Mouse (Mus musculus) C2C12 (cell line): ENCODE results near the gene Eef1akmt3. TPM values are rescaled to one million over a fixed set of nuclear protein-coding genes. Genes with fewer than 3 reads are reported as not detected.

Source experiments
- H3K27me3 ChIP-seq: one replicate; pipeline ENCODE4 v1.6.1; 2011; ENCODE audit not compliant: control insufficient read depth, insufficient read depth, insufficient read length
- H3K36me3 ChIP-seq: one replicate; pipeline ENCODE4 v1.6.1; 2011; ENCODE audit not compliant: control insufficient read depth, insufficient read depth
- H3K4me3 ChIP-seq: one replicate; pipeline ENCODE4 v1.5.1; 2011; ENCODE audit warnings: mild to moderate bottlenecking, control low read depth; ENCODE audit not compliant: poor library complexity, insufficient read depth, severe bottlenecking
- H3K79me2 ChIP-seq: one replicate; pipeline ENCODE4 v1.6.1; 2011; ENCODE audit not compliant: control insufficient read depth, insufficient read depth
- H3K79me3 ChIP-seq: one replicate; pipeline ENCODE4 v1.6.1; 2011; ENCODE audit warnings: low read depth, control low read depth
- H3ac ChIP-seq: one replicate; pipeline ENCODE3; 2011; ENCODE audit warnings: low read depth; ENCODE audit not compliant: control insufficient read depth, insufficient read length
- CEBPB ChIP-seq: IDR thresholded peaks from one replicate; pipeline ENCODE4 v1.6.1; 2011; ENCODE audit warnings: low read depth, mild to moderate bottlenecking, control low read depth, moderate library complexity
- CTCF ChIP-seq: IDR thresholded peaks from one replicate; pipeline ENCODE4 v1.5.1; 2011; ENCODE audit not compliant: control insufficient read depth, insufficient read depth, insufficient read length
- FOSL1 ChIP-seq: IDR thresholded peaks from one replicate; pipeline ENCODE4 v1.8.0; 2011; ENCODE audit warnings: mild to moderate bottlenecking, low read length; ENCODE audit not compliant: poor library complexity, insufficient read depth, severe bottlenecking
- MAX ChIP-seq: IDR thresholded peaks from one replicate; pipeline ENCODE4 v1.6.1; 2011; ENCODE audit warnings: mild to moderate bottlenecking, control low read depth
- MYOD1 ChIP-seq: IDR thresholded peaks from one replicate; pipeline ENCODE4 v1.6.1; 2011; ENCODE audit warnings: low read depth; ENCODE audit not compliant: control insufficient read depth, insufficient read length
- MYOG ChIP-seq: IDR thresholded peaks from one replicate; pipeline ENCODE4 v1.6.1; 2011; ENCODE audit not compliant: control insufficient read depth, insufficient read length; ENCODE audit errors: extremely low read depth
- USF1 ChIP-seq: IDR thresholded peaks from one replicate; pipeline ENCODE4 v1.6.1; 2011; ENCODE audit warnings: low read depth, mild to moderate bottlenecking, control low read depth, moderate library complexity
- long read RNA-seq, 2 experiments: library from polyadenylated mRNA; unstranded; transcript quantifications; one replicate each; pipeline ENCODE4 v2.0.0; 2019 to 2020
- polyA plus RNA-seq: library from polyadenylated mRNA; unstranded; fragments of >200 nt; fragmentation: generic; extraction: Trizol; gene quantifications from one replicate; pipeline ENCODE4 v1.2.1, GENCODE M21; 2012; ENCODE audit warnings: missing spikeins

The Eef1akmt3 gene
- 0.22 TPM for polyA plus RNA-seq
- long read RNA-seq, experiment 1 = 0 reads
- long read RNA-seq, experiment 2 = 0 reads

- Histone ChIP-seq H3K27me3 (no peaks in the 10 kb centered on the region), H3ac (peak within 1 kb of the TSS; percentile 100), H3K36me3 (peaks cover 27% of the 10 kb centered on the region), H3K4me3 (peak within 1 kb of the TSS; percentile 71), H3K79me3 (peaks cover 2% of the 10 kb centered on the region), H3K79me2 (peaks cover 21% of the 10 kb centered on the region)
- TF ChIP-seq MAX (no peak), CEBPB (no peak), MYOD1 (no peak), FOSL1 (no peak), MYOG (no peak), CTCF (no peak), USF1 (no peak)
Observed at GRCm38 (mm10) chr10:127041274-127041766, at the start of gene Eef1akmt3, which contains the start of gene Mettl1. Gene Eef1akmt3 (minus strand): TSS chr10:127041513. Gene Mettl1 (plus strand): TSS chr10:127041414.

- no peaks in the 10 kb centered on the region for H3K79me3 ChIP-seq
- no peaks in the 10 kb centered on the region for H3K36me3 ChIP-seq
- peak overlapping the region; percentile 42 for H3ac ChIP-seq
- no peaks in the 10 kb centered on the region for H3K79me2 ChIP-seq
- TF ChIP-seq FOSL1 (no peak), MAX (peak; percentile 83), MYOD1 (peak; percentile 34), CTCF (no peak), CEBPB (no peak)
- H3K27me3 ChIP-seq = no peaks in the 10 kb centered on the region
- H3K4me3 ChIP-seq = peak overlapping the region; percentile 6
Observed at GRCm38 (mm10) chr10:127090560-127091411, 49.5 kb upstream of the Eef1akmt3 start.

GRCm38 (mm10) chr10:127085633-127086032 is 44.3 kb upstream of the Eef1akmt3 start:
- TF ChIP-seq CEBPB = no peak
- no peak for TF ChIP-seq USF1
- TF ChIP-seq MAX = no peak
- TF ChIP-seq MYOG = no peak
- TF ChIP-seq MYOD1 = no peak
- no peak for TF ChIP-seq FOSL1
- TF ChIP-seq CTCF = no peak
- no peak overlapping the region for H3K4me3 ChIP-seq

GRCm38 (mm10) chr10:127085052-127085451 is 43.7 kb upstream of the Eef1akmt3 start:
- TF ChIP-seq MAX (no peak), MYOG (no peak), FOSL1 (no peak)
- H3ac ChIP-seq = no peak overlapping the region
- no peaks in the 10 kb centered on the region for H3K79me3 ChIP-seq
- no peaks in the 10 kb centered on the region for H3K79me2 ChIP-seq
- no peak overlapping the region for H3K4me3 ChIP-seq
- H3K27me3 ChIP-seq = peaks cover 3% of the 10 kb centered on the region
- H3K36me3 ChIP-seq = no peaks in the 10 kb centered on the region

More at GRCm38 (mm10) chr10:127085633-127086032, 44.3 kb upstream of the Eef1akmt3 start:
- Histone ChIP-seq H3K36me3 (no peaks in the 10 kb centered on the region), H3K27me3 (no peaks in the 10 kb centered on the region), H3K79me2 (no peaks in the 10 kb centered on the region), H3K79me3 (no peaks in the 10 kb centered on the region), H3ac (no peak overlapping the region)

GRCm38 (mm10) chr10:127083915-127084306 is 42.6 kb upstream of the Eef1akmt3 start:
- Histone ChIP-seq H3K36me3 (no peaks in the 10 kb centered on the region), H3K79me3 (no peaks in the 10 kb centered on the region), H3K4me3 (no peak overlapping the region), H3ac (no peak overlapping the region), H3K27me3 (peaks cover 4% of the 10 kb centered on the region), H3K79me2 (no peaks in the 10 kb centered on the region)
- TF ChIP-seq MYOD1 (no peak), FOSL1 (no peak), CTCF (no peak), MAX (no peak), MYOG (no peak), USF1 (no peak), CEBPB (no peak)

- no peaks in the 10 kb centered on the region for H3K79me3 ChIP-seq
- peaks cover 4% of the 10 kb centered on the region for H3K27me3 ChIP-seq
- no peaks in the 10 kb centered on the region for H3K79me2 ChIP-seq
- no peak overlapping the region for H3ac ChIP-seq
- no peak overlapping the region for H3K4me3 ChIP-seq
- no peaks in the 10 kb centered on the region for H3K36me3 ChIP-seq
- TF ChIP-seq CTCF = no peak
- no peak for TF ChIP-seq CEBPB
- no peak for TF ChIP-seq MYOD1
- no peak for TF ChIP-seq FOSL1
- no peak for TF ChIP-seq MYOG
- no peak for TF ChIP-seq USF1
- TF ChIP-seq MAX = no peak
Observed at GRCm38 (mm10) chr10:127083292-127083914, 42.1 kb upstream of the Eef1akmt3 start.
